In genomic region chr3:108762597-108763111, GRCm38 (mm10) we compare ENCODE assay signal across 10 mouse cellular contexts. TPM values are rescaled to one million over a fixed set of nuclear protein-coding genes. Genes with fewer than 3 reads are reported as not detected.
A peak's percentile ranks its signal among the peaks of the same experiment; 100 is the strongest.
DNase-seq lines count a peak whose midpoint lies in the region; ATAC-seq and TF ChIP-seq lines count a peak whose summit lies in the region.
"Had no signal": no experiment of that assay in that cellular context is flagged by ENCODE, and none has a peak within 500 bp of the region (broad histone marks: within the 10 kb centered on the region; RNA-seq: fewer than 3 reads in every experiment).

No protein-coding gene starts in this region.

- WGBS in forebrain, embryonic 14.5 days = 83% methylated on average over 7 of the region's 7 CpGs
- 89% methylated on average over 7 of the region's 7 CpGs for WGBS in forebrain, embryonic 10.5 days
- 42% methylated on average over 7 of the region's 7 CpGs for WGBS in lung, postnatal 0 days
- WGBS in kidney, adult 2 months = 77% methylated on average over 7 of the region's 7 CpGs

- no peak for ATAC-seq in forebrain, embryonic 14.5 days
- peak; percentile 81 for ATAC-seq in lung, postnatal 0 days
- no peak for ATAC-seq in activated CD4-positive, CD25-positive, alpha-beta regulatory T cell, adult 4 months

- TF ChIP-seq CTCF in lung, postnatal 0 days (IDR thresholded peaks at IDR 0.05) = no peak
- no peak for TF ChIP-seq CTCF in kidney, adult 2 months (conservative IDR thresholded peaks at IDR 0.05; ENCODE audit: insufficient read depth, insufficient read length, low read depth, low read length)

- H3K4me3 ChIP-seq in forebrain, embryonic 14.5 days (ENCODE audit: low read depth, low read length) = no peak overlapping the region
- H3K4me3 ChIP-seq in forebrain, embryonic 10.5 days = no peak overlapping the region
- H3K4me3 ChIP-seq in lung, postnatal 0 days (ENCODE audit: low read depth, low read length) = no peak overlapping the region
- H3K4me3 ChIP-seq in kidney, adult 2 months (ENCODE audit: insufficient read depth, low read depth, low read length) = no peak overlapping the region

- H3K4me1 ChIP-seq in forebrain, embryonic 14.5 days (ENCODE audit: control insufficient read depth, insufficient read depth, low read length) = no peaks in the 10 kb centered on the region
- H3K4me1 ChIP-seq in forebrain, embryonic 10.5 days = peaks cover 8% of the 10 kb centered on the region
- peaks cover 14% of the 10 kb centered on the region for H3K4me1 ChIP-seq in lung, postnatal 0 days (ENCODE audit: insufficient read depth, low read depth, low read length)
- no peaks in the 10 kb centered on the region for H3K4me1 ChIP-seq in kidney, adult 2 months (ENCODE audit: control insufficient read depth, insufficient read depth, low read length)

- no peaks in the 10 kb centered on the region for H3K27me3 ChIP-seq in forebrain, embryonic 14.5 days (replicated peaks; ENCODE audit: control insufficient read depth, insufficient read depth, low read length)
- H3K27me3 ChIP-seq in forebrain, embryonic 10.5 days (ENCODE audit: poor library complexity, severe bottlenecking) = no peaks in the 10 kb centered on the region
- H3K27me3 ChIP-seq in lung, postnatal 0 days (replicated peaks; ENCODE audit: insufficient read depth, low read length) = peaks cover 4% of the 10 kb centered on the region; the same call in 1 of the 2 replicates
- H3K27me3 ChIP-seq in kidney, adult 2 months (replicated peaks; ENCODE audit: control insufficient read depth, insufficient read depth, low read length) = no peaks in the 10 kb centered on the region

- no peak overlapping the region for H3K9ac ChIP-seq in forebrain, embryonic 14.5 days (ENCODE audit: low read length)
- H3K9ac ChIP-seq in lung, postnatal 0 days (replicated peaks; ENCODE audit: low read depth) = no peak overlapping the region

- intact Hi-C loops in heart, postnatal 25 days (cut with DNase I) = loop anchor here (10.0 kb wide), 1 partner anchor 358 kb away; no protein-coding TSS in a partner anchor

- TF ChIP-seq EP300 in lung, postnatal 0 days (IDR thresholded peaks at IDR 0.05) = no peak

- H3K4me2 ChIP-seq in forebrain, embryonic 14.5 days (ENCODE audit: low read length) = no peak overlapping the region
- H3K4me2 ChIP-seq in lung, postnatal 0 days (replicated peaks; ENCODE audit: low read depth, low read length) = no peak overlapping the region

- no peaks in the 10 kb centered on the region for H3K36me3 ChIP-seq in forebrain, embryonic 14.5 days (ENCODE audit: control insufficient read depth, insufficient read depth, low read length)
- H3K36me3 ChIP-seq in forebrain, embryonic 10.5 days (replicated peaks) = no peaks in the 10 kb centered on the region
- H3K36me3 ChIP-seq in lung, postnatal 0 days (ENCODE audit: insufficient read depth, low read length) = no peaks in the 10 kb centered on the region
- no peaks in the 10 kb centered on the region for H3K36me3 ChIP-seq in kidney, adult 2 months (ENCODE audit: control insufficient read depth, insufficient read depth, low read length)

- DNase-seq in forebrain, embryonic 14.5 days (ENCODE audit: low spot score) = peak; percentile 9
- no peak for DNase-seq in forebrain, embryonic 10.5 days (ENCODE audit: extremely low spot score, low spot score)
- peak; percentile 74 for DNase-seq in adipocyte (ENCODE audit: low spot score)
- peak; percentile 19 for DNase-seq in heart, postnatal 25 days (ENCODE audit: low spot score)
- DNase-seq in lung, postnatal 0 days (ENCODE audit: low spot score) = peak; percentile 78
- DNase-seq in thymus, postnatal 0 days (ENCODE audit: low spot score) = no peak
- DNase-seq in kidney, adult 2 months = no peak
- DNase-seq: kidney, postnatal 10 days had no signal

- no peak for TF ChIP-seq POLR2A in kidney, adult 2 months (IDR thresholded peaks at IDR 0.05; ENCODE audit: low read depth, low read length)

- H3K27ac ChIP-seq in forebrain, embryonic 14.5 days (ENCODE audit: low read depth, low read length) = no peak overlapping the region
- H3K27ac ChIP-seq in forebrain, embryonic 10.5 days = no peak overlapping the region
- H3K27ac ChIP-seq in lung, postnatal 0 days (ENCODE audit: low read length) = no peak overlapping the region
- no peak overlapping the region for H3K27ac ChIP-seq in kidney, adult 2 months (ENCODE audit: insufficient read depth, low read depth, low read length)

- H3K9me3 ChIP-seq in forebrain, embryonic 14.5 days (replicated peaks; ENCODE audit: control insufficient read depth, low read length) = no peaks in the 10 kb centered on the region
- no peaks in the 10 kb centered on the region for H3K9me3 ChIP-seq in forebrain, embryonic 10.5 days
- no peaks in the 10 kb centered on the region for H3K9me3 ChIP-seq in lung, postnatal 0 days (ENCODE audit: low read length)

RNA-seq across cellular contexts. Expression of gene Aknad1, which starts 23.2 kb away (rescaled TPM):
- polyA plus RNA-seq in forebrain, embryonic 14.5 days (2014; fragmentation: Nextera tagmentation; extraction: Ambion mirVana) = not detected in 2 replicates
- polyA plus RNA-seq in forebrain, embryonic 10.5 days (2016; fragmentation: Nextera tagmentation; extraction: Ambion mirVana) = not detected in 2 replicates
- not detected for total RNA-seq in heart, postnatal 25 days (2021)
- polyA plus RNA-seq in lung, postnatal 0 days (2015; fragmentation: Nextera tagmentation; extraction: Ambion mirVana) = 0.10 and 0.21 TPM in 2 replicates
- polyA plus RNA-seq in thymus, postnatal 0 days (2015; fragmentation: Nextera tagmentation; extraction: Ambion mirVana) = 0.06 and 0.07 TPM in 2 replicates
- polyA plus RNA-seq in kidney, adult 2 months (2012; rRNA removed) = not detected in 2 replicates
- not detected for polyA plus RNA-seq in activated CD4-positive, CD25-positive, alpha-beta regulatory T cell, adult 4 months (2017; shearing (Covaris generic))
- polyA plus RNA-seq: heart, postnatal 0 days had no signal

RNA-seq across cellular contexts. Expression of gene Gpsm2, which starts 40.5 kb away (rescaled TPM):
- 37.2 and 44.8 TPM in 2 replicates for polyA plus RNA-seq in forebrain, embryonic 14.5 days (2014; fragmentation: Nextera tagmentation; extraction: Ambion mirVana)
- polyA plus RNA-seq in forebrain, embryonic 10.5 days (2016; fragmentation: Nextera tagmentation; extraction: Ambion mirVana) = 103 and 104 TPM in 2 replicates
- 1 to 10 TPM; 2.1 to 2.5 TPM for total RNA-seq in heart, postnatal 25 days (2021)
- 22.9 and 23.7 TPM in 2 replicates for polyA plus RNA-seq in lung, postnatal 0 days (2015; fragmentation: Nextera tagmentation; extraction: Ambion mirVana)
- 29.6 and 34.4 TPM in 2 replicates for polyA plus RNA-seq in thymus, postnatal 0 days (2015; fragmentation: Nextera tagmentation; extraction: Ambion mirVana)
- polyA plus RNA-seq in kidney, adult 2 months (2012; rRNA removed) = 1.6 and 1.8 TPM in 2 replicates
- 1 to 10 TPM; 4.3 to 5.5 TPM for polyA plus RNA-seq in activated CD4-positive, CD25-positive, alpha-beta regulatory T cell, adult 4 months (2017; shearing (Covaris generic))

Comparison
In these comparisons a context has a peak if more than half of its experiments do, and no peak if none do; other contexts are left out.
1. DNase-seq: peak in forebrain, embryonic 14.5 days (single experiment), adipocyte (single experiment), heart, postnatal 25 days (single experiment) and lung, postnatal 0 days (single experiment); none in forebrain, embryonic 10.5 days (single experiment), thymus, postnatal 0 days (single experiment) and kidney, adult 2 months (single experiment).